Mouse (Mus musculus): ENCODE results near the gene Letmd1. TPM values are rescaled to one million over a fixed set of nuclear protein-coding genes. Genes with fewer than 3 reads are reported as not detected.
"Not testable (repeated sequence)": the region's sequence is repeated elsewhere in the genome, so short reads cannot be mapped to it uniquely, and the experiment has no call there.

The Letmd1 gene
- polyA plus RNA-seq, 1 experiment from 2014 or later: 62.5 TPM

DNA sequence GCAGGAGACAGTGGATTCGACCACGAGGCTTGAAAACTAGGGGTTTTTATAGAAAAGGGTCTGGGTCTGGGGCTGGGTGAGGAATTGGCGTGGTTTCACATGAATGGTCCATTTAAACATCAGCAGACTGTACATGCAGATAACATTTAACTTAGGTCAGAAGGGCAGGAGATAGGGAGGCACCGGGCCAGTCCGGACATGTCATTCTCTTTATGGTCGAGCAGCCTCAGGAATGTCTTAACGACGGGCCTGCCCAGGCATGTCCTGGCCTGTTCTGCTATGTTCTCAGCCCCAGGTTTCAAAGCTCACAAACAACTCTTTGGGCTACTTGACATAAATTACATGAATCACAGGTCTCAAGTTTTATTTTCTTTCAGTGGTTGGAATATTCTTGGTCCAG lies 30.7 kb downstream of the Letmd1 start:
- H3K27me3 ChIP-seq (ENCODE audit: control insufficient read depth, insufficient read depth, low read length); H3K4me3 ChIP-seq (ENCODE audit: low read depth, low read length); H3K9ac ChIP-seq (replicated peaks; ENCODE audit: low read depth, low read length); H3K9me3 ChIP-seq (ENCODE audit: control insufficient read depth, low read length); H3K4me1 ChIP-seq (ENCODE audit: control insufficient read depth, insufficient read depth, low read length); H3K27ac ChIP-seq (ENCODE audit: low read depth, low read length); H3K4me2 ChIP-seq (ENCODE audit: low read depth, low read length); ATAC-seq (ENCODE audit: low read depth): not testable (repeated sequence)
- peaks cover 12% of the 10 kb centered on the region; the same call in 1 of the 2 replicates for H3K36me3 ChIP-seq (ENCODE audit: control insufficient read depth, insufficient read depth, low read length)
- WGBS: 93% methylated on average over 8 of the region's 8 CpGs

DNA sequence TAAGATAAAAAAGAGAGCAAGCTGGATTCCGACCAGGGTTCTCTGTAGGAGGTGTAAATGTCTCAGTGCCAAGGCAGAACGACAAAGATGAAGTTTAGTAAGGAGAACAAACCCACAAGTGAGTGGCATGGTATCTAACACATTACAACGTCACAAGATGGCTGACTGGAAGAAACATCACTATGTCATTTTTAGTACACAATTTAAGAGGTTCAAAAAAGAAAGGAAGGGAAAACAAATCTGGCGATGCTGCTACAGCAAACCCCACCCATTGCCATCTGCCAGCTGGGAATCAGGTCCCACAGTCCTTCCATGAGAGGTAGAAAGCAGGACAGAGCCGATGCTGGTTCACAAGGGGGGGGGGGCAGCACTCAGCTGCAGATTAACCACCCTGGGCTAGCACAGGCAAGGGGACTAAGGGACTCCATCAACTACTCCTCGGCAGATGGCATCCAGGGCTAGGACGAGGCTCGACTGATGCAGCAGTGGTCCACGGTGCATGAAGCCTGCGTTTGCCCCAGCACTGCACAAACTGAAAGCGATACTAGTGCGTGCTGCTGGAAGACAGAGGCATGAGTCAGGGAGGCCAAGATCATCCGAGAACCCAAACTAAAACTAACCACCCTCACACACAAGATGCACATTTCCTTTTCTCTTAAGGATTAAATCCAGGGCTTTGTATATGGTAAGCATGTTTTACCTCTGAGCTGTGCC lies 39.8 kb downstream of the Letmd1 start:
- H3K4me1 ChIP-seq (ENCODE audit: control insufficient read depth, insufficient read depth, low read length): no peaks in the 10 kb centered on the region
- peaks cover 52% of the 10 kb centered on the region for H3K36me3 ChIP-seq (ENCODE audit: control insufficient read depth, insufficient read depth, low read length)
- H3K9me3 ChIP-seq (ENCODE audit: control insufficient read depth, low read length): no peaks in the 10 kb centered on the region
- no peak for ATAC-seq (ENCODE audit: low read depth)
- H3K27ac ChIP-seq (ENCODE audit: low read depth, low read length): no peak overlapping the region
- WGBS: 92% methylated on average over 13 of the region's 13 CpGs
- H3K27me3 ChIP-seq (ENCODE audit: control insufficient read depth, insufficient read depth, low read length): no peaks in the 10 kb centered on the region
- no peak overlapping the region for H3K4me2 ChIP-seq (ENCODE audit: low read depth, low read length)
- H3K4me3 ChIP-seq (ENCODE audit: low read depth, low read length): no peak overlapping the region
- no peak overlapping the region for H3K9ac ChIP-seq (replicated peaks; ENCODE audit: low read depth, low read length)

DNA sequence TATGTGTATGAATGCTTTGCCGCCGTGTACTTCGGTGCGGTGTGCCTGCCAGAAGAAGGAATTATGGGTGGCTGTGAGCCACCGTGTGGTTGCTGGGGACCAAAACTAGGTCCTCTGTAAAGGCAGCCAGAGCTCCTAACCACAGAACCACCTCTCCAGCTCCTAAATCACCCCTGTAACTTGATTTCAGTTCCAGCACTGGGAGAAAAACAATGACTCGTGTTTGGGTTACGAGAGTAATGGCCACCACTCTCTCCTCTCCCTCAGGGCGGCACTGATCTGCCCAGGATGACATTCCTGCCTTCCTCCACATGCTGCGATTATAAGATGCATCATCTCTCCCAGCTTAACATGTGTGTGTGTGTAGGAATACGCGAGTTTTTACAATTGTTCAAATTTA lies 41.2 kb downstream of the Letmd1 start:
- no peaks in the 10 kb centered on the region for H3K27me3 ChIP-seq (ENCODE audit: control insufficient read depth, insufficient read depth, low read length)
- no peak overlapping the region for H3K27ac ChIP-seq (ENCODE audit: low read depth, low read length)
- no peak overlapping the region for H3K4me3 ChIP-seq (ENCODE audit: low read depth, low read length)
- 95% methylated on average over 11 of the region's 11 CpGs for WGBS
- H3K9me3 ChIP-seq (ENCODE audit: control insufficient read depth, low read length): no peaks in the 10 kb centered on the region
- H3K9ac ChIP-seq (replicated peaks; ENCODE audit: low read depth, low read length): no peak overlapping the region
- no peak overlapping the region for H3K4me2 ChIP-seq (ENCODE audit: low read depth, low read length)
- no peak for ATAC-seq (ENCODE audit: low read depth)
- H3K4me1 ChIP-seq (ENCODE audit: control insufficient read depth, insufficient read depth, low read length): no peaks in the 10 kb centered on the region
- peaks cover 55% of the 10 kb centered on the region for H3K36me3 ChIP-seq (ENCODE audit: control insufficient read depth, insufficient read depth, low read length)

- H3K4me2 ChIP-seq (ENCODE audit: low read depth, low read length): no peak overlapping the region
- H3K27ac ChIP-seq (ENCODE audit: low read depth, low read length): no peak overlapping the region
- no peaks in the 10 kb centered on the region for H3K27me3 ChIP-seq (ENCODE audit: control insufficient read depth, insufficient read depth, low read length)
- H3K9ac ChIP-seq (replicated peaks; ENCODE audit: low read depth, low read length): no peak overlapping the region
- ATAC-seq (ENCODE audit: low read depth): no peak
- no peaks in the 10 kb centered on the region for H3K4me1 ChIP-seq (ENCODE audit: control insufficient read depth, insufficient read depth, low read length)
- 93% methylated on average over 4 of the region's 4 CpGs for WGBS
- H3K9me3 ChIP-seq (ENCODE audit: control insufficient read depth, low read length): no peaks in the 10 kb centered on the region
- H3K36me3 ChIP-seq (ENCODE audit: control insufficient read depth, insufficient read depth, low read length): peaks cover 51% of the 10 kb centered on the region
- H3K4me3 ChIP-seq (ENCODE audit: low read depth, low read length): no peak overlapping the region
Observed at GRCm38 (mm10) chr15:100513387-100513786, 44.6 kb downstream of the Letmd1 start.

- no peaks in the 10 kb centered on the region for H3K4me1 ChIP-seq (ENCODE audit: control insufficient read depth, insufficient read depth, low read length)
- peaks cover 48% of the 10 kb centered on the region for H3K36me3 ChIP-seq (ENCODE audit: control insufficient read depth, insufficient read depth, low read length)
- no peak overlapping the region for H3K27ac ChIP-seq (ENCODE audit: low read depth, low read length)
- no peak overlapping the region for H3K9ac ChIP-seq (replicated peaks; ENCODE audit: low read depth, low read length)
- H3K4me2 ChIP-seq (ENCODE audit: low read depth, low read length): no peak overlapping the region
- H3K4me3 ChIP-seq (ENCODE audit: low read depth, low read length): no peak overlapping the region
- WGBS: 89% methylated on average over 2 of the region's 2 CpGs
- H3K27me3 ChIP-seq (ENCODE audit: control insufficient read depth, insufficient read depth, low read length): no peaks in the 10 kb centered on the region
- no peak for ATAC-seq (ENCODE audit: low read depth)
- H3K9me3 ChIP-seq (ENCODE audit: control insufficient read depth, low read length): no peaks in the 10 kb centered on the region
Observed at GRCm38 (mm10) chr15:100515121-100515520, 46.3 kb downstream of the Letmd1 start.

- H3K27me3 ChIP-seq (ENCODE audit: control insufficient read depth, insufficient read depth, low read length): no peaks in the 10 kb centered on the region
- 93% methylated on average over 14 of the region's 14 CpGs for WGBS
- no peak overlapping the region for H3K4me2 ChIP-seq (ENCODE audit: low read depth, low read length)
- no peaks in the 10 kb centered on the region for H3K9me3 ChIP-seq (ENCODE audit: control insufficient read depth, low read length)
- no peak for ATAC-seq (ENCODE audit: low read depth)
- H3K27ac ChIP-seq (ENCODE audit: low read depth, low read length): no peak overlapping the region
- no peak overlapping the region for H3K9ac ChIP-seq (replicated peaks; ENCODE audit: low read depth, low read length)
- no peaks in the 10 kb centered on the region for H3K4me1 ChIP-seq (ENCODE audit: control insufficient read depth, insufficient read depth, low read length)
- H3K36me3 ChIP-seq (ENCODE audit: control insufficient read depth, insufficient read depth, low read length): peaks cover 35% of the 10 kb centered on the region
- H3K4me3 ChIP-seq (ENCODE audit: low read depth, low read length): no peak overlapping the region
Observed at GRCm38 (mm10) chr15:100520306-100520705, 51.5 kb downstream of the Letmd1 start.

DNA sequence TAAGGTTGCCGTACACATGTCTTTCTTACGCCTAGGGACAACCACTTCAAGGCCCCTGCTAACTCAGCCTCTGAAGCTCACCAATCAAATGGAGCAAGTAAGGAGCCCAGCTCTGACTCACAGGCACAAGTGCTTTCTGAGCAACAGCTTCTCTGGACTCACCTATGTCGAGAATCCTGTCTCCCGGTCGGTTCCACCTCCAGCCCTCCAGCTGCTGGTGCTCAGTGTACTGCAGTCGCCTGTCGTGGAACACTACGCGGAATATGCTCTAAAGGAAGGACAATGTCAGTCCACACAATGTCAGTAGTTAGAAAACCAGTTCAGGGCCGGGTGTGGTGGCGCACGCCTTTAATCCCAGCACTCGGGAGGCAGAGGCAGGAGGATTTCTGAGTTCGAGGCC lies 56.6 kb downstream of the Letmd1 start:
- Histone ChIP-seq H3K9me3 (ENCODE audit: control insufficient read depth, low read length) (no peaks in the 10 kb centered on the region), H3K4me3 (ENCODE audit: low read depth, low read length) (no peak overlapping the region), H3K36me3 (ENCODE audit: control insufficient read depth, insufficient read depth, low read length) (peaks cover 21% of the 10 kb centered on the region), H3K4me2 (ENCODE audit: low read depth, low read length) (no peak overlapping the region), H3K27ac (ENCODE audit: low read depth, low read length) (no peak overlapping the region), H3K4me1 (ENCODE audit: control insufficient read depth, insufficient read depth, low read length) (no peaks in the 10 kb centered on the region), H3K9ac (replicated peaks; ENCODE audit: low read depth, low read length) (no peak overlapping the region), H3K27me3 (ENCODE audit: control insufficient read depth, insufficient read depth, low read length) (no peaks in the 10 kb centered on the region)
- 93% methylated on average over 14 of the region's 14 CpGs for WGBS
- ATAC-seq (ENCODE audit: low read depth): no peak

GRCm38 (mm10) chr15:100527900-100528299 lies 59.1 kb downstream of the Letmd1 start:
- 91% methylated on average over 5 of the region's 5 CpGs for WGBS
- Histone ChIP-seq H3K4me2 (ENCODE audit: low read depth, low read length) (no peak overlapping the region), H3K4me1 (ENCODE audit: control insufficient read depth, insufficient read depth, low read length) (no peaks in the 10 kb centered on the region), H3K27ac (ENCODE audit: low read depth, low read length) (no peak overlapping the region), H3K36me3 (ENCODE audit: control insufficient read depth, insufficient read depth, low read length) (peaks cover 11% of the 10 kb centered on the region; the same call in 1 of the 2 replicates), H3K9me3 (ENCODE audit: control insufficient read depth, low read length) (no peaks in the 10 kb centered on the region), H3K27me3 (ENCODE audit: control insufficient read depth, insufficient read depth, low read length) (no peaks in the 10 kb centered on the region), H3K9ac (replicated peaks; ENCODE audit: low read depth, low read length) (no peak overlapping the region), H3K4me3 (ENCODE audit: low read depth, low read length) (no peak overlapping the region)
- ATAC-seq (ENCODE audit: low read depth): no peak
